Mouse (Mus musculus): ENCODE measurements around the gene Fam129a.

Fam129a gene

DNA sequence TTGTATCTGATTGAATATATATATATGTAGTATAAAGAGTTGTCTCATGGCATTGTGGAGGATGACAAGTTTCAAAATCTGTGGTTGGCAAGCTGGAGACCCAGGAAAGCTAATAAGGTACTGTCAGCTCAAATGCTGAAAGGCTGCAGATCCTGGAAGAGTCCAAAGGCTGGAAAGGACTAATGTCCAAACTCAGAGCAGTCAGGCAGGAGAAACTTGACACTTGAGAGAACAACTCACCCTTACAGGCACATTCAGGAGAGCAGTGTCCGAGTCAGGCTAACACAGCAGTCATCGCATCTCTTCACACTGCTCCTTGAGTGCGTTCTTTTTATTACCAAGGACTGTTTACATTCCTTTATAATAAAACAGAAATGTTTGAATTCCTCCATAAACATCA lies 56.2 kb downstream of the Fam129a start:
- peak; percentile 74 for DNase-seq

DNA sequence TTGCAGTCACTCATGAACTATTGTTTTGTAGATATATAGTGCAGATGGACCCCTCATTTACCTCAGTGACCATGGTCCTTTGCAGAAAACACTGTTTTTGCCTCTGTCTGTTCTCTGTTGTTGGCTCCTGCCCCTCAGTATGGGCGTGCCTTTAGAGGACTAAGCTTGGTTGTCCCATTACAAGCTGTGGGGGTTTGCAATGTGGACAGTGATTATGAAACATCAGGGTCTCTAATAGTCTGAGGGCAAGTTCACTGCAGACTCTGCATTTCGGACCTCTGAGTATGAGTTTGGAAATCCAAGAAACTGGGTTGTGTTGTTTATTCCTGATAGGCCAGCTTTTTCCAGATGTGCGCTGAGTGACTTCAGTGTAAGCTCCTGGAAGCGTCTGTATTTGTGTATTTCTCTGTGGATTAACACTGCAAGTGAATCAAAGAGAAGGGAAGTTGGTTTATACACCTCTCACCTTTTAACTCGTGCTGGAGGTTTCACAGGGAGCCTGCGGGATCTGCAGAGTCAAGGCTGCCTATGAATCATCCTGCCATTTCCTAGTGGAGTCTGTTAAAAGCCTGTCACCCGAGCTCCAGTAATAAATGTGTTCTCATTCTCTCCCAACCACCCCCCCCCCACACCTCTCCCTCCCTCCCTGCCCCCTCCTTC lies 58.7 kb downstream of the Fam129a start:
- DNase-seq = no peak

DNA sequence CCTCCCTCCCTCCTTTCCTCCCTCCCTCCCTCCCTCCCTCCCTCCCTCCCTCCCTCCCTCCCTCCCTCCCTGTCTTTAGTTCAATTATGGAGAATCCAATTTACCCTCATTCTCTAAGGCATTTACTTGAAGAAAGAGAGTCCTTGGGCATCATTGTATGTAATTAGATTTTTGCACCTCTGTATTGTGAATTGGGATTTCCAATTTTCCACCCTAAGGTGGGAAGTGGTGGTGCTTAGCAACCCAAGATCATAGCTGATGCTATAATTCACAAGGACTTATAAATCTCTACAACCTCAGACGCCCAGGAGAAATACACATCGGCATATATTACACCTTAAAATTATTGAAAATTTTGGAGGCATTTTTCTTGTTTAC lies 59.3 kb downstream of the Fam129a start:
- DNase-seq = no peak

DNA sequence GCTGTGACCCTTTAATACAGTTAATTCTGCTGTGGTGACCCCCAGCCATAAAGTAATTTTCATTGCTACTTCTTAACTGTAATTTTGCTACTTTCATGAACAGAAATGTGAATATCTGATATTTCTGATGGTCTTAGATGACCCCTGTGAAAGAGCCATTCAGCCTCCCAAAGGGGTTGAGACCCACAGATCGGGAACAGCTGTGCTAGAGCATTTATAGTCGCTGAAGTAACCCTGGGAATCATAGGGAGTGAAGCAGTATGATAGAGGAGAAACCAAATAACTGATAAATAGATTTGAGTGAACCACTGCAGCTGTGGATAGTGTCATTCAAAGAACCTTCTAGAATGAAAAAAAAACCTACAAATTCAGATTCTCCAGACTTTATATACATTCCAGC lies 60.1 kb downstream of the Fam129a start:
- no peak for DNase-seq

DNA sequence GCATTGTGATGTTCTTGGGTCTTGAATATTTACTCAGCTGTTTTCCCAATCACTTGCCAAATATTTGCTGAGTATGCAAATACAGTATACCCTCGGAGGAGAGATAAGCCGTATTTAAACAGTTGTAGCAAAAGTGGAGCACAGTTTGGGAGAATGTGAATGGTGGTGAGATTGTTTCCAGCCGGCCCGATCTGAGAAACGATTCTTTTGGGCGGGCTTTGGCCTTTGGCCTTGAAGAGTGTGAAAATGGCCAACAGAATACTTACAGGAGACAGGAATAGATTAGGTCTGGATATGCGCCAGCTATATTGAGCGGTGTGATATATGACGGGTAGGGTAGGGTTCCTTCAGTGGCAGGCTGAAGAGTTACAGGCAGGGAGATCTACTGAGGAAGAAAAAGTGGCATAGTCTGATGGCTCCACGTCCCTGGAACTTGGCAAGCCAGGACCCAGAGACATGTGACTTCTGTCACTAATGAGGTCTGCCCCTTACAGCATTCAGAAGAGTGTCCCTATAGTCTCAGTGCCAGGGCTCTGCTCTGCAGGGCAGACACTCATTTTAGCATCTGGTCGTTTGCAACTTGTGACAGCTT lies 60.8 kb downstream of the Fam129a start:
- DNase-seq = no peak

DNA sequence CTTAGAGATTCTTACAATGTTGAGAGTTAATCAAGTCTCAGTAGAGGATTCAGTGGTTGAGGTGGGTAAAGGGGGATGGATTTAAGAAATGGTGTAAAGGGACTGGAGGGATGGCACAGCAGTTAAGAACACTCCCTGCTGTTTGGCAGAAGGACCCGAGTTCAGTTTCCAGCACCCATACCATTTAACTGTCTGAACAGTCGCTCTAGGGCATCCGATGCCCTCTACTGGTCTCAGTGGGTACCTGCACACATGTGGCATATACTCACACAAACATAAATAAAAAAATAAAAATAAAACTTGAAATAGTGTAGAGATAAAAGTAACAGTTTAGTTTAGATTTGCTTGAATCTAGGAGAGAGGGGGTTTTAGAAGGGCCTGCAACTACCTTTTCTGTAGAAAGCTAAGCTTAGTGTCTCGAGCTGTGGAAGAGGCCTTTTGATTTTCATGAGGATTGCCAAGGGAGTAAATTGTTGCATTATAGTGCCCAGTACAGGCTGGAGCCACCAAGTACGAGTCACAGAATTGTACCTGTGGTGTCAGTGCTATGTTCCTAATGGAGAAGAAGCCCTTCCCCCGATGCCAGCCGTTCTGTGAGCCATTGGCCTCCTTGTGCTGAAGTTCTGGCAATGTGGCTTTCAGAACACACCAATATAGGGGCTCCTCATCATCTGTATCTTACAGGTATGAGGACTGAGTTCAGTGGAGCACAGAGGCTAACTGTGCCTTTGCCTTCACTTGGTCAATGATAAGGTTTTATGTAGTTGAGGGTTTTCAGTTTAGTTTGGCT lies 61.8 kb downstream of the Fam129a start:
- no peak for DNase-seq

DNA sequence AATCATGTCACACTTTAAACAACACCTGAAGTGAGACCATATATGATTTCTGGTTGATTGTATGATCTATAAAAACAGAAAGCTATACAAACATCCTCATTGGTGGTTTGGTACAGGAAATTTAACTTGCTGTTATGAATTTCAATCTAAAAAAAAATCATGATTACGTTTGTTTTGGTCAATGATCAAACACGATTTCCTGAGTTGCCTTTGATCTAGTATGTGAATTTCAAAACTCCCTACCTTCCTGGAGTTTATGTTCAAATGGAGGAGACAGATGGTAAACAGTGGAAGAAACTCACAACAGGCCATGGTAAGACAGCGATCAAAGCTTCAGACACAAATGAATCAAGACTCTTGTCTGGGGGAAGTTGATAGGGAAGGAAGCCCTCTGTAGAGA lies 65.7 kb downstream of the Fam129a start:
- no peak for DNase-seq

DNA sequence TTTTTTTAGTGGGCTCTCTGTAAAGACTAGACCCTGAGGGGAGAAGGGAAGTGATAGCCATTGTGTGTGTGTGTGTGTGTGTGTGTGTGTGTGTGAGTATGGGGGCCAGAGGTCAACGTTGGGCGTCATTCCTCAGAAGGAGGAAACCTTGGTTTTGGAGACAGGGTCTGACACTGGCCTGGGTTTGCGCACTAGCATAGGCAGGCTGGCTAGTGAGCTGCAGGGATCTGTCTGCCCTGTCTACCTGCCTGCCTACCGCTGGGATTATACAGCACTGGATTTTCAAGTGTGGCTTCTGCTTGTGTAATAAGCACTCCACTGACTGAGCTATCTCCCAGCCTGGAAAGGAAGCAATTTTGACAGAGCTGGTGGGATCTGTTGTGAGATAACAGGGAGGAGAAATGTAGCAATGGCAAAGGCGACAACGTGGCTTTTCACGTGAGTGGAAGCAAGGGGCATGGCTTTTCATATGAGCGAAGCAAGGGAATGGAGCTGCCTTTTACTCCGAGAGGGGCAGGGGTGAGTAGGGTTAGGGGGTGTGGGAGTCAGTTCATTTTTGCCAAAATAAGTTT lies 66.5 kb downstream of the Fam129a start:
- no peak for DNase-seq

DNA sequence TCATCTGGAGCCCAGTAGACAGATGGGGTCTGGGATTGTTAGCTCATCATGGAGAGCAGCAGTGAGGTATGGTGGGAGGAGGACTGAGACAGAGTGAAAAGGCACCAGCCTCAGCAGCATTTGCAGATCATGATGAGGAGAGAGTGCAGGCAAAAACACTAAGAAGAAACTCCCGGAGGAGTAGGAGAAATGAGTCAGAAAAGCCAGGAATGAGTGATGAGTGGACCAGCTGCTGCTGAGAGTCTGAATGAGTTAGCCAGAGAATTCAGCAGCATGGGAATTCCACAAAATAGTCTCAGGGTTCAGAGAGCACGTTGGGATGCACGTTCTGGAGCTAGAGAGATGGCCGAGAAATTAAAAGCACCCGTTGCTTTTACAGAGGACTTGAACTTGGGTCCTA lies 67.4 kb downstream of the Fam129a start:
- no peak for DNase-seq

DNA sequence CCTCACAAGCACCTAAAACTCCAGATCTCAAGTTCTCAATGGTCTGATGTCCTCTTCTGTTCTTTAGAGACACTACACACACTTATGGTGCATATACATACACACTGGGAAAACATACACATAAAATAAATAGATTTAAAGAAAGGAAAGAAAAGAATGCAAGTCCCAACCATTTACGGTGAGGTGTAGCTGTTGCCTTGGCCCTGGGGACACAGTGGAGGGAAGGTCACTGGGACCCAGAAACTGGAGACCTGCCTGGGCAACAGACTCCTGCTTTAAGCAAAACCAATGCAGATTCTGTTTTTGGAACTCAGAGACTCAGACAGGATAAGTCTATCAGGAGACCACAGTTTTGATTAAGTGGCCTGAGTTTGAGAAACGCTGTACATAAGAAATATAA lies 67.8 kb downstream of the Fam129a start:
- no peak for DNase-seq

DNA sequence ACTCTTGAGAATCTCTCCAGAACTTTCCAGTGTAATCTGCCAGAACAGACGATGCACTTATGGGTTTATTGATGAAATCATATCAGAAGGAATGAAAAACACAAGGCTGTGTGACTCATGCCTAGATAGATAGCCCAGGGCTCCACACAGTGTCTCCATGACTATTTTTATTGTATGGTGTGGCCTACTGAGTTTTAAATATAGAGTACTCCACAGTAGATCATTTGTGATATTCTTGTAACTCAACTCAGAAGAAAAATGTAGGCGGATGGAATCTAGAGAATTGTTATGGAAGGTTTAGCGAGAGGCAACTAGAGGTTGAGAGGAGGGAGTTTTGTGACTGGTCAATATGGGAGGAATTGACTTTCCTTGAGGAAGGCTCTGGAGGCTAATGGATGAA lies 75.4 kb downstream of the Fam129a start:
- DNase-seq = no peak

DNA sequence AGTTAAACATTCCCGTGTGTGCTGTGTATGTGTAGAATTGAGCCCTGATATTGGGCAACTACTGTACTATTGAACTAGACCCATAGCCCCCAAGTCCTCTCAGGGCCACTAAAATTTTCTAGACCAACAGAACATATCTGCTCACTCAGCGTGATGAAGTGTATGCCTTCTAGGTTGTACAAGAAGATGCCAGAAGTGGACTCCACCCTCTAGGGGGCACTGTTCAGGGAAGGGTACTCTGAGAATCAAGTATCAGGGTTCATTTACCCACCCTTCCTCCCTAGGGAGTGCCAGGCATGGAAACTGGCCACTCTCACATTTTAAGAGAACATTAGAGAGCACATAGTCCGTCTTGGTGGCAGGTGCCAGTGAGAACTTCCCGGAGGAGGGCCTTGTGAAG lies 77.1 kb downstream of the Fam129a start:
- no peak for DNase-seq

DNA sequence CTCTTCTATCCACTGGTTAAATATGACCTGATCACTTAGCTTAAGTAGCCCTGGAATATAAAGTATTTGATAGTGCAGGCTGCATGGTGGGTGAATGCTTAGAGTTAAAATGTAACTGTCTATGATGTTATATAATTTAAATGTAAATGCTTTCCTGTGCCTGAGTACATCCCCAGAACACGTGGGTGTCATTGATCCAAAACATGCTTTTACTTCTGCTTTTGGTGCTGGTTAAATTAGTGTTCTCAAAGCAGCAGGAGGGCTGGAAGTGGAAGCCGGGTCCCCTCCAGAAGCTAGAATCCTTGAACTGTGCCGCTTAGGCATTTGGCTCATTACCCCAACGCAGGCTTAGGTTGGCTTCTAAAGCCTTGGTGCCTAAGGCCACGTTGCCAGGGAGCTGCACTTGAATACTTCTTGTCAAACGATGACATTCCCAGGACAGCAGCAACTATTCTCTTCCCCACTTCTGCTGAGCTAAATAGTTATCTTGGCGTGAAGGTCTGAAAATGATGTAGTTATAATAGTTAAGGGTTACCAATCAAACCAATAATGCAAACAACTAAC lies 86.1 kb downstream of the Fam129a start:
- DNase-seq = no peak

DNA sequence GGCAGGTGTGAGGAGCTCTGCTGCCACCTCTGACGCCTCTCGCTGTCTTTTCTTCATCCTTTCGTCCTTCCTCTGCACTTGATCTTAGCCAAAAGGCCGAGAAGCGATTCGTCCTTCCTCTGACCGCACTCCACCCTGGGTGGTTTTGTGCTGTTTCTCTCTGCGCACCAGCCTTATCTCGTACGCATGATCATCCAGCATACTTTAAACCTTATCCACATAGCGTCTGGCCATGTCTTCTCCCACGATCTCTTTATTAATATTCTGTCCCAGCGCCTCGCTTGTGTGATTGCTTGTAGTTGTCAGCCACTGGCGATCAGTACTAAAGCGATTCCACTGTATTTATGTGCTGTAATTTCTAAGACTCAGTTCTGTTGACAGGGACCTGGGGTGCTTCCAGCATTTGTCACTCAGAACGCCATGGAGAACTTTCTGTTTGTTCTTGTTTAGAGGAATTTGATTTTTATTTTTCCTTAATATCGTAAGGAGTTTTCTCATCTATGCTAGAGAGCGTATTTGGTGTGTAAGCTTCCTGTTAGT lies 87.4 kb downstream of the Fam129a start:
- DNase-seq = no peak

DNA sequence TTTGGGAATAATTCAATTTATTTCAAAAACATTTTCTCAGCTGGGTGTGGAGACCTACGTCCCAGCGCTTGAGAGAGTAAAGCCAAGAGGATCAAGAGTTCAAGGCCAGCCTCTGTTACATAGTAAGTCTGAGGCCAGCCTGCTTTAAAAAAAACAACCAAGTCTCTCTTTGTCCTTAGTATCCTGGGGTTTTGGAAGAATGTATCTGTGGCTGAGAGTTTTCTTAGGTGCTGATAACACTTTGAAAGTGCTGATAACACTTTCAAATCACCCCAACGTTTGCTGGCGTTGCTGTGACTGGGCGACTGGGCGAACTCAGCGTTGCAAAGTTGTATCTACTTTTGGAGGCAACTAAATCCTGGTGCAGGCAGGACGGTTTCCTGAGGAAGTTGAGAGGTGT lies 88.7 kb downstream of the Fam129a start:
- no peak for DNase-seq

DNA sequence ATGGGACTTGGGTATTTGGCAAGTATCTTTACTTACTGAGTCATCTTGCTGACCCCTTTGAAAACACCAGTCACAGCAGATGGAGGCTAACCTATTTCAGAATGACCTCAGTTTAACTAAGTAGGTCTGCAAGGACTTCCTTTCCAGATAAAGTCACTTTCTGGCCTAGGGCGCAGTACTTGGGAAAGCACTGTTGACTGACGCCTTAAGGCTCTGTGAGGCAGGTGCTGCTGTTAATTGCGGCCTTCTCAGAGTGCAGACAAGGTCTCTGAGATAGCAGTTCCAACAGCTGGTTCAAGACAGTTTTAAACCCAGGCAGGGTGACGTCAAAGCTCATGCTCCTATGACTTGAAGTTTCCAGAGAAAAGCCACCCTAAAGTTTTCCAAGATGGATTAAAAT lies 89.3 kb downstream of the Fam129a start:
- DNase-seq = no peak

DNA sequence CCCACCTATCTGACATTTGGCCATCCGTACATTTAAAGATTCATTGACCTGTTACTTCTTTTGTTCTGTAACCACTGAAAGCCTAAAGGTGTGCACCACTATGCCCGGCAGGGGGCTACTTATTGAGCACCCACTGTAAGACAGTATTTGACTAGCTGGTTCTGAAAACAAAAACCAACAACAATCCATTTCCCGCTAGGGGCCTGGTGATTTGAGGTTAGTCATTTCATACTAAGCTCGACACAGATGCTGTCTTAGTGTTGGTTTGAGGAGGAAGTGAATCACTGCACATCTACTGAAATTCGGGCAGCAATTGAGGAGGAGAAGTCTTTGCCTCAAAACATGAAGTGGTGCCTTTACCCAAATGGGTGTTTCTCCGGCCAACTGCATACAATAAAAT lies 89.9 kb downstream of the Fam129a start:
- DNase-seq = no peak

DNA sequence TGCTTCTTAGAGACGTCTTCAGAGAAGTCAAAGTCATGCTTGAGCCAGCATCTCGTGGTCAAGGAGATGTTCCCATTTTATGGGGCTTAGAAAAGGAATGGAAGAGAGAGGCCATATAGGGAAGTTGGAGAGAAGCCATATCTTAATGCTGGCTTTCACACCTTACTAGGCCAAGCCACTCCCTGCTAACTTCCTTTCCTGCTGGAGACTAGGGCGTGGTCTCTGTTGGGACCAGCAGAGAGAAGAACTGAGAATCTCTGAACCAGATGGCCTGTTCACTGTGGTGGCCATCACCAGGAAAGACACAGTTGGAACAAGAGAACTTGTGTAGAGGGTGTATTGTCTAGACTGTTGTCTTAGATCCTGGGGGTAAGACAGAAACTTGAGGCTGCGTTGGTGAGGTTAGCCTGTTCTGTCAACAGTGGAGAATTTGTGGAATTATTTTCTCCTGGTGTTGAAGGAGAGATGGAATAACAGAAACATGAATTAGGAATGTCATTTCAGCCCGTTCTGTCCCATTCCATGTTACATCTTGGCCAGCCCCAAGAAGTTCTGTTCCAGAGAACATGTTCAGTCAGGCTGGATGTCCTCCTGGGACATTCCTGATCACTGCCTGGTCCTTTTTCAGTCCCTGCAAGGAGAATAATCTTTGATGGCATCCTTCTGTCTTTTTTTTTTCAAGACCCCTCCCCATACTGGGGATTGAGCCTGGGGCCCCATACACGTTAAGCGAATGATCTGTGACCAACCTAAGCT lies 90.9 kb downstream of the Fam129a start:
- no peak for DNase-seq

DNA sequence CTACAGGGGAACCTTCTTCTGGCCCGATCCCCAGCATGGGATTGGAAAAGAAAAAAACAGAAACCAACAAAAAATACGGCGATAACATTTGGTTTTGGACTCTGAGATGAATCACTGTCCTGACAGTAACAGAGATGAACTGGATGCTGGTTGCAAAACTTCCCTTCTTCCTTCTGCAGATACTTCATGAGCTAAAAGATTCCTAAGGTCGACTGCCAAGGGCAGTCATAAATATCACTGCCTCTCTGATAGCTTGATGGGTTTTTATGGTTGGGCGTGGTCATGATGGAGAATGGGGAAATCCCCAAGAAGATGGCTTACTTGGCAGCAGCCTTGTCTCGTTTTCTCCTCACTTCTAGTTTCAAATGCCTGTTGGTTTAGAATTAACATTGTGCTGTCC lies 92.0 kb downstream of the Fam129a start:
- peak; percentile 28 for DNase-seq

DNA sequence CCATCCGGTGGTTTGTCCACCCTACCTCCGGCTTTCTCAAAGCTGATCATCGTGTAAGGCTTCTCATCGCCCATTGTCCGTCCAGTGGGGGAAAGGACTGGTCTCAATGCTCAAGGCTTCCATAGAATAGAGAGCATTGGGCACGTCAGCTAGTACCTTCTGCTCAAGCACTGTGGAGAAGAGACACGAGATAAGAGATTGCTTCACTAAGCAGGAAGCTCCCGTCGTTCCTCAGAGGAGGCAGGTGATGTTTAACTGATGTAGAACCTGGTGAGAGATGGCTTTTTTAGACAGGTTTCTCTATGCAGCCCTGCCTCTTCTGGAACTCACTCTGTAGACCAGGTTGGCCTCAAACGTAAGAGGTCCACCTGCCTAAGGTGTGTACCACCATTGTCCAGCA lies 93.4 kb downstream of the Fam129a start:
- no peak for DNase-seq

DNA sequence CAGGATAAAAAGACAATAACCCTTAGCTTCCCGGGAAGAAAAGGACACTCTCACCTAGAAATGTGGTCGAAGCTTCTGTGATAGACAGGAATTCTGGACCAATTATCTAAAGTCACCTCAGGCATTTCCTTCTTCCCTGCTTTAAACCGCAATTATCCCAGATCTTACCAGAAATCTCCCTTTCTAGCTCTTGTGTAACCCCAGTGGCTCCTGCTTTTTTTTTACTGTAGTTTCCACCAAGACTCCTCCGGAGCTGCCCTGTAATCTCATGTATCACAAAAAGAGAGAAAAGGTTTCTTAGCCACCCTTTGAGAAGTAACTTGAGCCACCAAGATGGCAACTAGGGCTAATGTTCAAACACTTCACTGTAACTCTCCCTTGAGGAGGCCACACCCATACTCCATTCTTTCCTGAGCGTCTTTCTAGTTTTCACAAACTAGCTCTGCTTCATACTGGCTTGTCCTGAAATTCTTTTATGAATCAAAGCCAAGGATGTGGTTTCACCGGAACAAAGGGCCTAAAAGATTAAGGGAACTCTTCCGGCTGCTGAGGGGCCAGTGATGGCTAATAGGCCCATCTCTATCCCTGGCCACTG lies 93.9 kb downstream of the Fam129a start:
- no peak for DNase-seq

DNA sequence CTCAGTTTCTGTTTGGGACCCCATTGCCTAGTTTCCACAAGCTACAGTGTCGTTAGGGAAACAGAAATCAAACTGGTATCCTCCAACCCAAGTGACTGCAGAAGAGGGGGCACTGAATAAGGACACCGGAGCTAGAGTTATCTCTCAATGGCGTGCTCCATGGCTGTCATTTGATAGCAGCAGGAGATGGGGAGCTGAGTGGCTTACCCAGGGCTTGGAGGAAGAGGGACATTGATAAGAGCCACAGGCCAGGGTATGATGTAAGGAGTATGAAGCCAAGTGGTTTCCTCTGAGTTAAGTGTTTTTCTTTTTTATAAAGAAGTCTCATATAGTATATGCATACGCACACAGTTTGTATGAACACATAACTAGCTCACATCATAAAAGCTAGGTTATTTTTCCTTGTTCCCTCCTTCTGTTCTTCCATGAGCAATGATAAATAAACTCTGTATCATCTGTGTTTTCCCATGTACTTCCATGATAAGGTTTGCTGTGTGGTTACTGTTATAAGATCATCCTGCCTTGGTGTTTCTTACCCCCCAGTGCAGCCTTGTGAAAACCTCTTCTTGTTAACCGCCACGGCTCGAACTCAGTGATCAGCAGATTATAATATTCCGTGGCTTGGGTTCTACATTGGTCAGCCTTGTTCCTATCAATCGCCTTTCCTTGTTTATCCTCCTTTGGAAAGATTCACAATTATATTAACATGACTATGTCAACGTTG lies 96.5 kb downstream of the Fam129a start:
- no peak for DNase-seq

All from kidney, adult 9 months (tissue).